Mouse (Mus musculus) neural tube, embryonic 14.5 days (tissue): ENCODE data around the gene Tshr. TPM values are rescaled to one million over a fixed set of nuclear protein-coding genes. Genes with fewer than 3 reads are reported as not detected.

ENCODE experiments used
- ATAC-seq: fragments of 200-750 bp; cut with Nextera tagmentation; 2 replicates; pipeline ENCODE4 v1.8.0; 2017; ENCODE audit warnings: low read depth, mild to moderate bottlenecking, moderate TSS enrichment, moderate library complexity
- H3K27ac ChIP-seq: fragments of 300-500 bp; sonication (generic); 2 replicates; pipeline ENCODE4 v1.5.1; 2014; ENCODE audit warnings: low read depth, mild to moderate bottlenecking, control low read depth, low read length, moderate library complexity, mixed read lengths
- H3K27me3 ChIP-seq: fragments of 300-500 bp; sonication (generic); 2 replicates; pipeline ENCODE4 v1.6.1; 2014; ENCODE audit warnings: low read length; ENCODE audit not compliant: control insufficient read depth, insufficient read depth
- H3K36me3 ChIP-seq: fragments of 300-500 bp; sonication (generic); 2 replicates; pipeline ENCODE4 v1.6.1; 2014; ENCODE audit warnings: low read length, mixed read lengths; ENCODE audit not compliant: control insufficient read depth, insufficient read depth
- H3K4me1 ChIP-seq: fragments of 300-500 bp; sonication (generic); 2 replicates; pipeline ENCODE4 v1.6.1; 2014; ENCODE audit warnings: low read length; ENCODE audit not compliant: control insufficient read depth, insufficient read depth
- H3K4me2 ChIP-seq: fragments of 300-500 bp; sonication (generic); 2 replicates; pipeline ENCODE4 v1.6.1; 2014; ENCODE audit warnings: mild to moderate bottlenecking, low read depth, low read length, control low read depth
- H3K4me3 ChIP-seq: fragments of 300-500 bp; sonication (generic); 2 replicates; pipeline ENCODE4 v1.5.1; 2014; ENCODE audit warnings: low read depth, low read length, control low read depth, mixed read lengths
- H3K9ac ChIP-seq: fragments of 300-500 bp; sonication (generic); replicated peaks from 2 replicates; pipeline ENCODE4 v1.6.1; 2014; ENCODE audit warnings: low read depth, mild to moderate bottlenecking, control low read depth, low read length, mixed read lengths
- H3K9me3 ChIP-seq: fragments of 300-500 bp; sonication (generic); 2 replicates; pipeline ENCODE4 v1.6.1; 2016; ENCODE audit warnings: low read length; ENCODE audit not compliant: control insufficient read depth
- WGBS: fragments of 180-500 bp; shearing (Covaris S2); extraction: QIAGEN DNeasy Blood & Tissue Kit; methylation state at CpG from one replicate; pipeline ENCODE4 v1.1.7; 2014; 5-methylcytosine and 5-hydroxymethylcytosine counted together
- polyA plus RNA-seq: library from polyadenylated mRNA; unstranded; fragments of >200 nt; fragmentation: Nextera tagmentation; extraction: Ambion mirVana; gene quantifications from 2 replicates; pipeline ENCODE4 v1.2.1, GENCODE M21; 2014

Gene Tshr
- polyA plus RNA-seq, 1 experiment from 2014 or later: 0.91 TPM

- Histone ChIP-seq H3K9ac (no peak overlapping the region), H3K4me3 (no peak overlapping the region), H3K9me3 (no peaks in the 10 kb centered on the region), H3K36me3 (no peaks in the 10 kb centered on the region), H3K4me1 (no peaks in the 10 kb centered on the region), H3K4me2 (no peak overlapping the region), H3K27ac (no peak overlapping the region), H3K27me3 (no peaks in the 10 kb centered on the region)
- WGBS: 59% methylated on average over 4 of the region's 4 CpGs
- peak; percentile 60; the same call in 1 of the 2 replicates for ATAC-seq
Measured at GRCm38 (mm10) chr12:91486342-91486741, 102.0 kb downstream of the Tshr start.

GRCm38 (mm10) chr12:91488406-91488805, 104.0 kb downstream of the Tshr start:
- no peak overlapping the region for H3K4me3 ChIP-seq
- H3K27ac ChIP-seq: no peak overlapping the region
- no peak for ATAC-seq
- H3K4me1 ChIP-seq: no peaks in the 10 kb centered on the region
- no peaks in the 10 kb centered on the region for H3K27me3 ChIP-seq
- H3K4me2 ChIP-seq: no peak overlapping the region
- H3K9me3 ChIP-seq: no peaks in the 10 kb centered on the region
- 69% methylated on average over 3 of the region's 3 CpGs for WGBS
- H3K9ac ChIP-seq: no peak overlapping the region
- no peaks in the 10 kb centered on the region for H3K36me3 ChIP-seq

- no peaks in the 10 kb centered on the region for H3K36me3 ChIP-seq
- no peaks in the 10 kb centered on the region for H3K9me3 ChIP-seq
- WGBS: 49% methylated on average over 11 of the region's 11 CpGs
- H3K27me3 ChIP-seq: no peaks in the 10 kb centered on the region
- H3K27ac ChIP-seq: no peak overlapping the region
- no peak for ATAC-seq
- no peaks in the 10 kb centered on the region; the same call in 1 of the 2 replicates for H3K4me1 ChIP-seq
- no peak overlapping the region for H3K4me2 ChIP-seq
- H3K9ac ChIP-seq: no peak overlapping the region
- no peak overlapping the region for H3K4me3 ChIP-seq
Measured at GRCm38 (mm10) chr12:91495497-91496225, 111.3 kb downstream of the Tshr start.

GRCm38 (mm10) chr12:91496226-91496558, 111.8 kb downstream of the Tshr start:
- Histone ChIP-seq H3K9ac (no peak overlapping the region), H3K4me2 (no peak overlapping the region), H3K9me3 (no peaks in the 10 kb centered on the region), H3K4me1 (no peaks in the 10 kb centered on the region; the same call in 1 of the 2 replicates), H3K4me3 (no peak overlapping the region), H3K27me3 (no peaks in the 10 kb centered on the region), H3K27ac (no peak overlapping the region), H3K36me3 (no peaks in the 10 kb centered on the region)
- 53% methylated on average over 3 of the region's 3 CpGs for WGBS
- no peak for ATAC-seq

- 94% methylated on average over 2 of the region's 2 CpGs for WGBS
- no peak overlapping the region for H3K4me3 ChIP-seq
Measured at GRCm38 (mm10) chr12:91500475-91500874, 116.1 kb downstream of the Tshr start.

GRCm38 (mm10) chr12:91511766-91512165, 127.4 kb downstream of the Tshr start:
- WGBS: 34% methylated on average over 3 of the region's 3 CpGs
- H3K9ac ChIP-seq: no peak overlapping the region
- H3K27me3 ChIP-seq: no peaks in the 10 kb centered on the region
- no peak overlapping the region for H3K4me3 ChIP-seq
- no peaks in the 10 kb centered on the region for H3K4me1 ChIP-seq
- no peak overlapping the region for H3K4me2 ChIP-seq
- H3K36me3 ChIP-seq: no peaks in the 10 kb centered on the region
- H3K27ac ChIP-seq: no peak overlapping the region
- no peaks in the 10 kb centered on the region for H3K9me3 ChIP-seq
- ATAC-seq: no peak

More at GRCm38 (mm10) chr12:91500475-91500874, 116.1 kb downstream of the Tshr start:
- no peaks in the 10 kb centered on the region for H3K9me3 ChIP-seq
- H3K9ac ChIP-seq: no peak overlapping the region
- H3K4me2 ChIP-seq: no peak overlapping the region
- no peaks in the 10 kb centered on the region for H3K36me3 ChIP-seq
- no peaks in the 10 kb centered on the region; the same call in 1 of the 2 replicates for H3K4me1 ChIP-seq
- ATAC-seq: no peak
- H3K27me3 ChIP-seq: no peaks in the 10 kb centered on the region
- H3K27ac ChIP-seq: no peak overlapping the region

- Histone ChIP-seq H3K4me1 (no peaks in the 10 kb centered on the region), H3K27me3 (no peaks in the 10 kb centered on the region), H3K4me2 (no peak overlapping the region), H3K9ac (no peak overlapping the region), H3K36me3 (no peaks in the 10 kb centered on the region), H3K27ac (no peak overlapping the region), H3K9me3 (no peaks in the 10 kb centered on the region), H3K4me3 (no peak overlapping the region)
- 79% methylated on average over 6 of the region's 6 CpGs for WGBS
- ATAC-seq: no peak
Measured at GRCm38 (mm10) chr12:91513980-91514379, 129.6 kb downstream of the Tshr start.

- Histone ChIP-seq H3K9me3 (no peaks in the 10 kb centered on the region), H3K36me3 (no peaks in the 10 kb centered on the region), H3K4me3 (no peak overlapping the region), H3K4me1 (no peaks in the 10 kb centered on the region), H3K4me2 (no peak overlapping the region), H3K27me3 (no peaks in the 10 kb centered on the region), H3K9ac (no peak overlapping the region), H3K27ac (no peak overlapping the region)
- WGBS: 62% methylated on average over 3 of the region's 3 CpGs
- ATAC-seq: no peak
Measured at GRCm38 (mm10) chr12:91517808-91518207, 133.4 kb downstream of the Tshr start.

- ATAC-seq: no peak
- Histone ChIP-seq H3K4me3 (no peak overlapping the region), H3K27me3 (no peaks in the 10 kb centered on the region), H3K4me1 (no peaks in the 10 kb centered on the region), H3K27ac (no peak overlapping the region), H3K9me3 (no peaks in the 10 kb centered on the region), H3K36me3 (no peaks in the 10 kb centered on the region), H3K9ac (no peak overlapping the region), H3K4me2 (no peak overlapping the region)
- WGBS: 72% methylated on average over 3 of the region's 3 CpGs
Measured at GRCm38 (mm10) chr12:91523626-91524025, 139.3 kb downstream of the Tshr start.
